8 mouse cellular contexts compared by ENCODE assay signal in genomic region chr4:41274377-41274979, GRCm38 (mm10). TPM values are rescaled to one million over a fixed set of nuclear protein-coding genes. Genes with fewer than 3 reads are reported as not detected.
DNase-seq lines count a peak whose midpoint lies in the region; ATAC-seq and TF ChIP-seq lines count a peak whose summit lies in the region.

No protein-coding gene starts in this region.

- peak; percentile 31 for ATAC-seq in erythroid progenitor cell, adult 5-6 weeks (replicated peaks; ENCODE audit: low FRiP score, poor library complexity, severe bottlenecking)
- peak; percentile 43 for ATAC-seq in intestine, postnatal 0 days

- peak overlapping the region; percentile 93 for H3K4me2 ChIP-seq in intestine, postnatal 0 days (replicated peaks; ENCODE audit: low read depth)

- no peak for TF ChIP-seq POLR2A in kidney, adult 2 months (IDR thresholded peaks at IDR 0.05; ENCODE audit: low read depth, low read length)
- TF ChIP-seq POLR2A in MEL (IDR thresholded peaks at IDR 0.05; ENCODE audit: control insufficient read depth in 1 of 2, insufficient read depth in 1 of 2, low read depth in 1 of 2, low read length in 2 of 2, poor library complexity in 1 of 2), result peak in 1 of 2 experiments; percentile 53; a peak in 1 of 4 replicates

- H3K27ac ChIP-seq in kidney, adult 2 months (ENCODE audit: insufficient read depth, low read depth, low read length), result peak overlapping the region; percentile 42; the same call in 1 of the 2 replicates
- H3K27ac ChIP-seq in MEL (ENCODE audit: control insufficient read depth, low read depth, low read length), result peak overlapping the region; percentile 99
- H3K27ac ChIP-seq in intestine, postnatal 0 days (ENCODE audit: low read depth, low read length), result peak overlapping the region; percentile 81

- TF ChIP-seq CTCF in kidney, adult 2 months (conservative IDR thresholded peaks at IDR 0.05; ENCODE audit: insufficient read depth, insufficient read length, low read depth, low read length), result no peak
- TF ChIP-seq CTCF in MEL (IDR thresholded peaks at IDR 0.05 in 2 of 3, conservative IDR thresholded peaks at IDR 0.05 in 1 of 3; ENCODE audit: control insufficient read depth in 1 of 3, insufficient read depth in 1 of 3, low read depth in 2 of 3, low read length in 3 of 3, poor library complexity in 1 of 3, severe bottlenecking in 1 of 3), result no peak
- TF ChIP-seq CTCF in intestine, postnatal 0 days (IDR thresholded peaks at IDR 0.05; ENCODE audit: low read depth), result no peak

- no peaks in the 10 kb centered on the region for H3K9me3 ChIP-seq in MEL (replicated peaks; ENCODE audit: insufficient read depth, low read length)
- no peaks in the 10 kb centered on the region for H3K9me3 ChIP-seq in intestine, postnatal 0 days (ENCODE audit: control insufficient read depth)

- peak; percentile 19 for DNase-seq in kidney, adult 2 months
- DNase-seq in kidney, adult 18-20 months, result no peak
- peak; percentile 82 for DNase-seq in MEL (ENCODE audit: low read depth, low spot score)
- DNase-seq in naive thymus-derived CD4-positive, alpha-beta T cell, adult 2 months (ENCODE audit: low read depth), result peak; percentile 48
- DNase-seq in adrenal gland, adult 2 months, result no peak
- DNase-seq in ovary, postnatal 36 days (ENCODE audit: low spot score), result no peak

- WGBS in kidney, adult 2 months, result 1% methylated on average over 18 of the region's 18 CpGs
- 0% methylated on average over 18 of the region's 18 CpGs for WGBS in intestine, postnatal 0 days

- no peak for TF ChIP-seq EP300 in MEL (IDR thresholded peaks at IDR 0.05; ENCODE audit: low read depth in 1 of 2, low read length in 2 of 2)

- peaks cover 50% of the 10 kb centered on the region for H3K79me2 ChIP-seq in MEL (ENCODE audit: control insufficient read depth, insufficient read depth, low read length, poor library complexity)

- peaks cover 4% of the 10 kb centered on the region; the same call in 1 of the 2 replicates for H3K4me1 ChIP-seq in kidney, adult 2 months (ENCODE audit: control insufficient read depth, insufficient read depth, low read length)
- H3K4me1 ChIP-seq in MEL (ENCODE audit: control insufficient read depth in 1 of 2, insufficient read depth in 2 of 2, low read length in 2 of 2), result peaks cover 6 to 27% of the 10 kb centered on the region in 2 experiments; a peak in 3 of 4 replicates
- peaks cover 10% of the 10 kb centered on the region; the same call in 1 of the 2 replicates for H3K4me1 ChIP-seq in intestine, postnatal 0 days (replicated peaks; ENCODE audit: control insufficient read depth, insufficient read depth, low read length)

- H3K9ac ChIP-seq in MEL (ENCODE audit: control insufficient read depth, low read depth, low read length, poor library complexity, severe bottlenecking), result peak overlapping the region; percentile 99
- peak overlapping the region; percentile 87 for H3K9ac ChIP-seq in intestine, postnatal 0 days (ENCODE audit: low read depth, low read length)

- peak overlapping the region; percentile 80 for H3K4me3 ChIP-seq in kidney, adult 2 months (ENCODE audit: insufficient read depth, low read depth, low read length)
- H3K4me3 ChIP-seq in MEL (ENCODE audit: control insufficient read depth in 1 of 2, insufficient read depth in 1 of 2, low read depth in 2 of 2, low read length in 2 of 2), result peak overlapping the region; percentile 83 to 92
- peak overlapping the region; percentile 82 for H3K4me3 ChIP-seq in intestine, postnatal 0 days (ENCODE audit: low read depth, low read length)

- TF ChIP-seq RAD21 in MEL (IDR thresholded peaks at IDR 0.05; ENCODE audit: low read depth, low read length), result no peak

- no peaks in the 10 kb centered on the region for H3K36me3 ChIP-seq in kidney, adult 2 months (ENCODE audit: control insufficient read depth, insufficient read depth, low read length)
- peaks cover 8 to 32% of the 10 kb centered on the region in 2 experiments for H3K36me3 ChIP-seq in MEL (ENCODE audit: control insufficient read depth in 1 of 2, insufficient read depth in 2 of 2, low read length in 2 of 2)
- H3K36me3 ChIP-seq in intestine, postnatal 0 days (ENCODE audit: control insufficient read depth, insufficient read depth), result peaks cover 10% of the 10 kb centered on the region; the same call in 1 of the 2 replicates

- H3K27me3 ChIP-seq in kidney, adult 2 months (replicated peaks; ENCODE audit: control insufficient read depth, insufficient read depth, low read length), result no peaks in the 10 kb centered on the region
- H3K27me3 ChIP-seq in MEL (ENCODE audit: control insufficient read depth in 1 of 2, insufficient read depth in 2 of 2, low read length in 2 of 2), result no peaks in the 10 kb centered on the region
- no peaks in the 10 kb centered on the region for H3K27me3 ChIP-seq in intestine, postnatal 0 days (replicated peaks; ENCODE audit: control insufficient read depth, insufficient read depth, low read length)

TF ChIP-seq in MEL, 35 proteins besides CTCF, POLR2A, EP300 and RAD21:
- TF ChIP-seq ZC3H11A (IDR thresholded peaks at IDR 0.05; ENCODE audit: low read depth, low read length) (no peak), MAZ (IDR thresholded peaks at IDR 0.05; ENCODE audit: low read depth, low read length) (peak; percentile 78; the same call in 1 of the 2 replicates), TBP (IDR thresholded peaks at IDR 0.05; ENCODE audit: low read depth, low read length) (no peak), MXI1 (IDR thresholded peaks at IDR 0.05; ENCODE audit: low read depth, low read length) (peak; percentile 75; the same call in 1 of the 2 replicates), ETS1 (IDR thresholded peaks at IDR 0.05; ENCODE audit: low read depth, low read length) (0 out of 2 replicates have a peak, but pooled peaks have one; percentile 6), MYC (IDR thresholded peaks at IDR 0.05; ENCODE audit: low read depth, low read length) (peak; percentile 23; the same call in 1 of the 2 replicates), USF2 (IDR thresholded peaks at IDR 0.05; ENCODE audit: borderline replicate concordance in 1 of 2, insufficient read depth in 1 of 2, low read depth in 1 of 2, low read length in 2 of 2) (no peak), MAFK (IDR thresholded peaks at IDR 0.05; ENCODE audit: borderline replicate concordance, low read depth, low read length) (no peak), UBTF (IDR thresholded peaks at IDR 0.05; ENCODE audit: borderline replicate concordance, insufficient read depth, low read depth, low read length) (no peak), ELF1 (IDR thresholded peaks at IDR 0.05; ENCODE audit: low read depth, low read length) (peak; percentile 14; the same call in 1 of the 2 replicates), BHLHE40 (IDR thresholded peaks at IDR 0.05; ENCODE audit: borderline replicate concordance, low read depth, low read length) (0 out of 2 replicates have a peak, but pooled peaks have one; percentile 17)

RNA-seq across cellular contexts. Expression of gene Ubap2, which starts 0.5 kb away (rescaled TPM):
- 38.9 and 39.3 TPM in 2 replicates for polyA plus RNA-seq in kidney, adult 2 months (2012; rRNA removed)
- total RNA-seq in MEL (2012; rRNA removed), result 22.5 and 22.7 TPM in 2 replicates
- 100 to 1,000 TPM; 127 to 170 TPM for polyA plus RNA-seq in MEL (2012; ENCODE audit: insufficient read depth in 1 of 2, insufficient read length in 2 of 2, low read depth in 1 of 2, low replicate concordance in 2 of 2, missing spikeins in 1 of 2)
- 52.3 and 55.8 TPM in 2 replicates for total RNA-seq in erythroid progenitor cell, adult 5-6 weeks (2015; ENCODE audit: low replicate concordance)
- 33.1 and 42.1 TPM in 2 replicates for total RNA-seq in erythroid progenitor cell, adult 5-6 weeks (2017; ENCODE audit: low replicate concordance)
- 15.3 and 17.7 TPM in 2 replicates for polyA plus RNA-seq in intestine, postnatal 0 days (2015; fragmentation: Nextera tagmentation; extraction: Ambion mirVana)
- total RNA-seq in adrenal gland, adult 2 months (2021), result 10 to 100 TPM; 34.4 to 42.4 TPM
- 206 and 245 TPM in 2 replicates for polyA plus RNA-seq in adrenal gland, adult 2 months (2012; rRNA removed)

RNA-seq across cellular contexts. Expression of gene Dcaf12, which starts 40.2 kb away (rescaled TPM):
- 26.3 and 30.9 TPM in 2 replicates for polyA plus RNA-seq in kidney, adult 2 months (2012; rRNA removed)
- total RNA-seq in MEL (2012; rRNA removed), result 24.3 and 25.9 TPM in 2 replicates
- 10 to 100 TPM in 1 of 2 experiments, not detected in 1; 49.2 TPM for polyA plus RNA-seq in MEL (2012; ENCODE audit: insufficient read depth in 1 of 2, insufficient read length in 2 of 2, low read depth in 1 of 2, low replicate concordance in 2 of 2, missing spikeins in 1 of 2)
- total RNA-seq in erythroid progenitor cell, adult 5-6 weeks (2015; ENCODE audit: low replicate concordance), result 58.4 and 77.1 TPM in 2 replicates
- total RNA-seq in erythroid progenitor cell, adult 5-6 weeks (2017; ENCODE audit: low replicate concordance), result 66.0 and 84.6 TPM in 2 replicates
- 27.0 and 29.1 TPM in 2 replicates for polyA plus RNA-seq in intestine, postnatal 0 days (2015; fragmentation: Nextera tagmentation; extraction: Ambion mirVana)
- total RNA-seq in adrenal gland, adult 2 months (2021), result 10 to 100 TPM; 44.5 to 49.4 TPM
- polyA plus RNA-seq in adrenal gland, adult 2 months (2012; rRNA removed), result 22.1 and 26.0 TPM in 2 replicates

Comparison
In these comparisons a context has a peak if more than half of its experiments do, and no peak if none do; other contexts are left out.
1. DNase-seq: peak in kidney, adult 2 months (single experiment), MEL (single experiment) and naive thymus-derived CD4-positive, alpha-beta T cell, adult 2 months (single experiment); none in kidney, adult 18-20 months (single experiment), adrenal gland, adult 2 months (single experiment) and ovary, postnatal 36 days (single experiment).
2. H3K27ac ChIP-seq: peak in every context shown above with its lines; median percentile 99 in MEL; 81 in intestine, postnatal 0 days; 42 in kidney, adult 2 months.
3. Peak in every context shown above with its lines, with median percentiles within 50 percentile points of each other: H3K4me3 ChIP-seq.